Mouse (Mus musculus): ENCODE measurements around the gene Gm17720. TPM values are rescaled to one million over a fixed set of nuclear protein-coding genes. Genes with fewer than 3 reads are reported as not detected.

The Gm17720 gene
- total and polyA plus RNA-seq, 3 experiments = not detected

DNA sequence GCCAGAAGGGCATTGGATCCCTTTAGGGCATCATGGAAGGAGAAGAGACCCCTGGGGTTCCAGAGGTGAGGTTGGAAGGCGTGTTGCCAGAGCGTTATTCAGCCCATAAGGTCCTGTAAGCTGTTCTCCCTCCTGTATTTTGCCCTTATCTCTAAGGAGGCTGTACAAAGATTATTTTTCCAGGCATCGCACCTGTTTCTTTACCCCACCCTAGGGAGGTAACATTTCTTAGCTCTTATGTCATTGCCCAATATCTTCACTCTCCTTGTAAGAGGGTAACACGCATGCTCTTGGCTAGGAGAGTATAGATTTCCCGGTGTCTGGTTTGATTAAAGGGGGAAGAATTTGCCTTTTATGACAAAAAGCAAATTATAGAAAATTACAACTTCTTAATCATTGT, 62.9 kb downstream of the Gm17720 start, which contains the start of gene Chst4:
Gene Chst4 (minus strand): TSS at position 82 of the 400 bp plus-strand sequence.
- TF ChIP-seq EP300 (IDR thresholded peaks at IDR 0.05; ENCODE audit: low read length) = no peak
- no peak for TF ChIP-seq UBTF (IDR thresholded peaks at IDR 0.05; ENCODE audit: low read depth, low read length)
- TF ChIP-seq USF1 (IDR thresholded peaks at IDR 0.05; ENCODE audit: low read depth, low read length) = no peak
- no peak for TF ChIP-seq MEF2A (IDR thresholded peaks at IDR 0.05; ENCODE audit: borderline replicate concordance, low read depth, low read length)
- TF ChIP-seq ELF1 (IDR thresholded peaks at IDR 0.05; ENCODE audit: low read depth, low read length) = no peak
- TF ChIP-seq SIN3A (IDR thresholded peaks at IDR 0.05; ENCODE audit: low read length) = no peak
- no peak for TF ChIP-seq MXI1 (IDR thresholded peaks at IDR 0.05; ENCODE audit: low read depth, low read length)
- TF ChIP-seq TCF12 (IDR thresholded peaks at IDR 0.05; ENCODE audit: low read depth, low read length) = no peak
- TF ChIP-seq JUN (IDR thresholded peaks at IDR 0.05; ENCODE audit: insufficient read depth, low read depth, low read length) = no peak
- TF ChIP-seq MAX (IDR thresholded peaks at IDR 0.05; ENCODE audit: low read length) = no peak
- TF ChIP-seq BHLHE40 (IDR thresholded peaks at IDR 0.05; ENCODE audit: low read depth, low read length) = no peak
- no peak for TF ChIP-seq E2F4 (IDR thresholded peaks at IDR 0.05; ENCODE audit: insufficient replicate concordance, low read depth, low read length)
- TF ChIP-seq ETS1 (conservative IDR thresholded peaks at IDR 0.05; ENCODE audit: low read depth, low read length) = no peak
- no peak for TF ChIP-seq MAFK (IDR thresholded peaks at IDR 0.05; ENCODE audit: insufficient replicate concordance, low read length)
- TF ChIP-seq ZC3H11A (IDR thresholded peaks at IDR 0.05; ENCODE audit: low read depth, low read length) = no peak
- no peak for TF ChIP-seq MYC (IDR thresholded peaks at IDR 0.05; ENCODE audit: low read depth, low read length)
- no peak for TF ChIP-seq TBP (conservative IDR thresholded peaks at IDR 0.05; ENCODE audit: low read depth, low read length)
- no peak for TF ChIP-seq KAT2A (IDR thresholded peaks at IDR 0.05; ENCODE audit: insufficient replicate concordance, low read length)
- no peak for TF ChIP-seq GABPA (IDR thresholded peaks at IDR 0.05; ENCODE audit: insufficient replicate concordance, low read depth, low read length)
- no peak for TF ChIP-seq RAD21 (IDR thresholded peaks at IDR 0.05; ENCODE audit: low read depth, low read length)
- dilution Hi-C loops (cut with MboI; ENCODE audit: extremely low pct_ligation_motif_present, extremely low pct_unique_long_range_greater_than_20kb, low sequenced_read_pairs) (no loop called here), in situ Hi-C loops (cut with MboI; ENCODE audit: low pct_ligation_motif_present, low pct_unique_long_range_greater_than_20kb, low sequenced_read_pairs) (no loop called here)
- H3K27ac ChIP-seq (ENCODE audit: insufficient read depth, low read depth) = no peak within 1 kb of the TSS
- H3K9ac ChIP-seq (ENCODE audit: insufficient read depth, low read depth) = no peak within 1 kb of the TSS
- H3K36me3 ChIP-seq (replicated peaks in 1 of 2; ENCODE audit: control insufficient read depth in 1 of 2, insufficient read depth in 1 of 2, low read length in 1 of 2) = no peaks in the 10 kb centered on the region
- no peak within 1 kb of the TSS for H3K4me3 ChIP-seq (replicated peaks in 1 of 3; ENCODE audit: low read depth in 2 of 3, low read length in 2 of 3, poor library complexity in 1 of 3)
- no peaks in the 10 kb centered on the region for H3K79me2 ChIP-seq (replicated peaks; ENCODE audit: control insufficient read depth, extremely low read depth, insufficient read depth, poor library complexity, severe bottlenecking)
- H3K9me3 ChIP-seq (replicated peaks; ENCODE audit: low read length) = peaks cover 6% of the 10 kb centered on the region
- no peak within 1 kb of the TSS for H3K4me2 ChIP-seq (ENCODE audit: insufficient read depth, low read depth, poor library complexity, severe bottlenecking)
- peaks cover 1% of the 10 kb centered on the region for H3K27me3 ChIP-seq (replicated peaks)
- peaks cover 3 to 8% of the 10 kb centered on the region in 2 experiments; a peak in 1 of 4 replicates for H3K4me1 ChIP-seq (ENCODE audit: control insufficient read depth in 1 of 2, insufficient read depth in 2 of 2)
- no peak for DNase-seq (ENCODE audit: extremely low read depth)

GRCm38 (mm10) chr8:110039216-110039615, 63.3 kb downstream of the Gm17720 start:
- Histone ChIP-seq H3K9ac (ENCODE audit: insufficient read depth, low read depth) (no peak overlapping the region), H3K27me3 (replicated peaks) (peaks cover 1% of the 10 kb centered on the region), H3K79me2 (replicated peaks; ENCODE audit: control insufficient read depth, extremely low read depth, insufficient read depth, poor library complexity, severe bottlenecking) (no peaks in the 10 kb centered on the region), H3K36me3 (replicated peaks in 1 of 2; ENCODE audit: control insufficient read depth in 1 of 2, insufficient read depth in 1 of 2, low read length in 1 of 2) (no peaks in the 10 kb centered on the region), H3K4me2 (ENCODE audit: insufficient read depth, low read depth, poor library complexity, severe bottlenecking) (no peak overlapping the region), H3K4me3 (replicated peaks in 1 of 3; ENCODE audit: low read depth in 2 of 3, low read length in 2 of 3, poor library complexity in 1 of 3) (no peak overlapping the region), H3K4me1 (ENCODE audit: control insufficient read depth in 1 of 2, insufficient read depth in 2 of 2) (peaks cover 3 to 8% of the 10 kb centered on the region in 2 experiments; a peak in 1 of 4 replicates), H3K27ac (ENCODE audit: insufficient read depth, low read depth) (no peak overlapping the region), H3K9me3 (replicated peaks; ENCODE audit: low read length) (peaks cover 6% of the 10 kb centered on the region)
- dilution Hi-C loops (cut with MboI; ENCODE audit: extremely low pct_ligation_motif_present, extremely low pct_unique_long_range_greater_than_20kb, low sequenced_read_pairs) (no loop called here), in situ Hi-C loops (cut with MboI; ENCODE audit: low pct_ligation_motif_present, low pct_unique_long_range_greater_than_20kb, low sequenced_read_pairs) (no loop called here)
- no peak for TF ChIP-seq ZMIZ1 (IDR thresholded peaks at IDR 0.05; ENCODE audit: low read depth, low read length)
- TF ChIP-seq MEF2A (IDR thresholded peaks at IDR 0.05; ENCODE audit: borderline replicate concordance, low read depth, low read length) = no peak
- no peak for TF ChIP-seq JUN (IDR thresholded peaks at IDR 0.05; ENCODE audit: insufficient read depth, low read depth, low read length)
- no peak for TF ChIP-seq SMC3 (IDR thresholded peaks at IDR 0.05; ENCODE audit: low read depth, low read length)
- TF ChIP-seq CHD2 (IDR thresholded peaks at IDR 0.05; ENCODE audit: low read length) = no peak
- DNase-seq (ENCODE audit: extremely low read depth) = peak; percentile 6

Measured in CH12.LX (cell line).